Mouse (Mus musculus) lung, embryonic 14.5 days (tissue): ENCODE measurements around the gene Creb5. TPM values are rescaled to one million over a fixed set of nuclear protein-coding genes. Genes with fewer than 3 reads are reported as not detected.

Experiments used
- ATAC-seq: fragments of 200-750 bp; cut with Nextera tagmentation; 2 replicates; pipeline ENCODE4 v1.8.0; 2017; ENCODE audit warnings: mild to moderate bottlenecking, moderate TSS enrichment, moderate library complexity; ENCODE audit not compliant: insufficient read depth
- DNase-seq: peaks from one replicate; pipeline ENCODE4 v3.0.0-alpha.2; 2015
- H3K27ac ChIP-seq: fragments of 300-500 bp; sonication (generic); 2 replicates; pipeline ENCODE4 v1.5.1; 2014; ENCODE audit warnings: low read depth, mild to moderate bottlenecking, moderate library complexity
- H3K27me3 ChIP-seq: fragments of 300-500 bp; sonication (generic); 2 replicates; pipeline ENCODE4 v1.6.1; 2014; ENCODE audit warnings: low read length, control low read depth; ENCODE audit not compliant: insufficient read depth
- H3K36me3 ChIP-seq: fragments of 300-500 bp; sonication (generic); 2 replicates; pipeline ENCODE4 v1.6.1; 2014; ENCODE audit warnings: control low read depth; ENCODE audit not compliant: insufficient read depth
- H3K4me1 ChIP-seq: fragments of 300-500 bp; sonication (generic); 2 replicates; pipeline ENCODE4 v1.6.1; 2014; ENCODE audit warnings: antibody characterized with exemption, control low read depth; ENCODE audit not compliant: insufficient read depth
- H3K4me2 ChIP-seq: fragments of 300-500 bp; sonication (generic); 2 replicates; pipeline ENCODE4 v1.6.1; 2014; ENCODE audit warnings: mild to moderate bottlenecking
- H3K4me3 ChIP-seq: fragments of 300-500 bp; sonication (generic); 2 replicates; pipeline ENCODE4 v1.5.1; 2014; ENCODE audit warnings: low read depth, low read length
- H3K9ac ChIP-seq: fragments of 300-500 bp; sonication (generic); 2 replicates; pipeline ENCODE4 v1.6.1; 2014
- H3K9me3 ChIP-seq: fragments of 300-500 bp; sonication (generic); 2 replicates; pipeline ENCODE4 v1.6.1; 2016; ENCODE audit warnings: low read depth, low read length, control low read depth
- CTCF ChIP-seq: IDR thresholded peaks from 2 replicates; pipeline ENCODE4 v1.5.1; 2016; ENCODE audit warnings: antibody characterized with exemption, low read depth
- WGBS: fragments of 180-500 bp; shearing (Covaris S2); extraction: QIAGEN DNeasy Blood & Tissue Kit; methylation state at CpG from one replicate; pipeline ENCODE4 v1.1.7; 2014; 5-methylcytosine and 5-hydroxymethylcytosine counted together
- polyA plus RNA-seq: library from polyadenylated mRNA; unstranded; fragments of >200 nt; fragmentation: Nextera tagmentation; extraction: Ambion mirVana; gene quantifications from 2 replicates; pipeline ENCODE4 v1.2.1, GENCODE M21; 2014

Gene Creb5
- polyA plus RNA-seq, 1 experiment from 2014 or later = 6.4 TPM

- Histone ChIP-seq H3K4me1 (peaks cover 18% of the 10 kb centered on the region; the same call in 1 of the 2 replicates), H3K36me3 (no peaks in the 10 kb centered on the region), H3K27ac (no peak overlapping the region), H3K4me2 (no peak overlapping the region), H3K27me3 (no peaks in the 10 kb centered on the region), H3K9ac (no peak overlapping the region), H3K4me3 (no peak overlapping the region), H3K9me3 (no peaks in the 10 kb centered on the region)
- WGBS = 36% methylated on average over 10 of the region's 10 CpGs
- no peak for TF ChIP-seq CTCF
- DNase-seq (no peak), ATAC-seq (no peak)
Observed at GRCm38 (mm10) chr6:53584718-53585405, 297.8 kb downstream of the Creb5 start.

- Histone ChIP-seq H3K9ac (no peak overlapping the region), H3K36me3 (no peaks in the 10 kb centered on the region), H3K4me1 (peaks cover 10% of the 10 kb centered on the region; the same call in 1 of the 2 replicates), H3K4me2 (no peak overlapping the region), H3K4me3 (no peak overlapping the region), H3K9me3 (no peaks in the 10 kb centered on the region), H3K27ac (no peak overlapping the region), H3K27me3 (no peaks in the 10 kb centered on the region)
- no peak for TF ChIP-seq CTCF
- WGBS = 76% methylated on average over 6 of the region's 6 CpGs
- ATAC-seq = no peak
- DNase-seq = no peak
Observed at GRCm38 (mm10) chr6:53589746-53590145, 302.7 kb downstream of the Creb5 start.

- Histone ChIP-seq H3K27me3 (no peaks in the 10 kb centered on the region), H3K36me3 (no peaks in the 10 kb centered on the region), H3K4me1 (peaks cover 6% of the 10 kb centered on the region; the same call in 1 of the 2 replicates), H3K4me2 (no peak overlapping the region), H3K9me3 (no peaks in the 10 kb centered on the region), H3K9ac (no peak overlapping the region), H3K4me3 (no peak overlapping the region), H3K27ac (no peak overlapping the region)
- 79% methylated on average over 5 of the region's 5 CpGs for WGBS
- no peak for TF ChIP-seq CTCF
- DNase-seq = no peak
- ATAC-seq = no peak
Observed at GRCm38 (mm10) chr6:53592230-53592629, 305.2 kb downstream of the Creb5 start.

DNA sequence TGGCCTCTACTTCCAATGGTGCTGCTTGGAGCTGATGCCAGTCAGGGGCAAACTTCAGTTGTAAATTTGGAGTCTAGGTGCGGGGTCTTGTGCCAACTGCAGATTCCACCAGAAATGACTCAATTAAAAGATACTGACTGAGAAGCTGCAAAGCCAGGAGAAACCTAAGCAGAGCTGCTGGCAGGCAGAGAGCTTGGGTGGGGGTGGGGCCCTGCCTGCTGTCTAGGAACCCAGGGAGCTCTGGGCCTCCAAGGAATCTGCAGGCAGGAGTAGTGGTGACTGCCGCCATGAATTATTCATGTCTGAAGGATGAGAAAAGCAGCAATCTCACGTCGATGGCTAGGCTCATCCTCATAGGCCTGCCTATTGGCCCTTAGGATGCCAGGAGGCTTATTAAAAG, 306.5 kb downstream of the Creb5 start:
- H3K4me2 ChIP-seq = no peak overlapping the region
- no peaks in the 10 kb centered on the region for H3K36me3 ChIP-seq
- TF ChIP-seq CTCF = no peak
- H3K9ac ChIP-seq = no peak overlapping the region
- H3K27ac ChIP-seq = no peak overlapping the region
- H3K27me3 ChIP-seq = no peaks in the 10 kb centered on the region
- H3K4me3 ChIP-seq = no peak overlapping the region
- DNase-seq = no peak
- H3K9me3 ChIP-seq = no peaks in the 10 kb centered on the region
- peaks cover 6% of the 10 kb centered on the region; the same call in 1 of the 2 replicates for H3K4me1 ChIP-seq
- 30% methylated on average over 4 of the region's 4 CpGs for WGBS
- no peak for ATAC-seq

- DNase-seq (no peak), ATAC-seq (no peak)
- peaks cover 6% of the 10 kb centered on the region; the same call in 1 of the 2 replicates for H3K4me1 ChIP-seq
- H3K4me3 ChIP-seq = no peak overlapping the region
- TF ChIP-seq CTCF = no peak
- no peaks in the 10 kb centered on the region for H3K36me3 ChIP-seq
- H3K9ac ChIP-seq = no peak overlapping the region
- H3K27me3 ChIP-seq = no peaks in the 10 kb centered on the region
- H3K4me2 ChIP-seq = no peak overlapping the region
- no peak overlapping the region for H3K27ac ChIP-seq
- 66% methylated on average over 4 of the region's 4 CpGs for WGBS
- H3K9me3 ChIP-seq = no peaks in the 10 kb centered on the region
Observed at GRCm38 (mm10) chr6:53594316-53594715, 307.2 kb downstream of the Creb5 start.

- DNase-seq (no peak), ATAC-seq (no peak)
- H3K27ac ChIP-seq = no peak overlapping the region
- H3K4me1 ChIP-seq = peaks cover 6% of the 10 kb centered on the region; the same call in 1 of the 2 replicates
- no peaks in the 10 kb centered on the region for H3K9me3 ChIP-seq
- H3K27me3 ChIP-seq = no peaks in the 10 kb centered on the region
- H3K9ac ChIP-seq = no peak overlapping the region
- no peaks in the 10 kb centered on the region for H3K36me3 ChIP-seq
- no peak overlapping the region for H3K4me3 ChIP-seq
- no peak for TF ChIP-seq CTCF
- H3K4me2 ChIP-seq = no peak overlapping the region
- WGBS = 83% methylated on average over 2 of the region's 2 CpGs
Observed at GRCm38 (mm10) chr6:53596402-53596801, 309.3 kb downstream of the Creb5 start.

DNA sequence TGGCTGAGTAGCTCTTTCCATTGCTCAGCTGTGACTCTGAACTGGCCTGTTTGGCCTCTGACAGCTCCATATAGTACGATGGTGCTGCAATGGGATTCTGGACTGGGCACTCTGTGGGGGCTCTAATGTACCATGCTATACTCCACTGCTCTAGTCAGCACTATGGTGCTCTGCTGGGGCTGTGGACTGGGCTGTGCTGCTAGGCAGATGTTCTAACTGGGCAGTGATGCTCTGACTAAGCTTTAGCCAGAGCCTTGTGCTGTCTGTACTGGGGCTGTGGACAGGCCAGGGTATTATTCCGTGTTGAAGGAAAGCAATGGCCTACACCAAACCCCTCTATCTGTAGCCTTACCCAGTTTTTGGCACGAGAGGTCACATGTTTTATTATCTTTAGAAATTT, 316.0 kb downstream of the Creb5 start:
- no peak for TF ChIP-seq CTCF
- Histone ChIP-seq H3K27me3 (no peaks in the 10 kb centered on the region), H3K4me2 (no peak overlapping the region), H3K9ac (no peak overlapping the region), H3K4me3 (no peak overlapping the region), H3K36me3 (no peaks in the 10 kb centered on the region), H3K4me1 (peaks cover 16% of the 10 kb centered on the region), H3K9me3 (no peaks in the 10 kb centered on the region), H3K27ac (no peak overlapping the region)
- WGBS = 80% methylated on average over 3 of the region's 3 CpGs
- no peak for ATAC-seq
- DNase-seq = no peak
